Mouse (Mus musculus) E14TG2a.4 (cell line): ENCODE data around the gene Tacr1.

Experiments
- CTCF ChIP-seq: conservative IDR thresholded peaks from 2 replicates; pipeline ENCODE4 v1.5.1; 2014; ENCODE audit warnings: low read length
- NANOG ChIP-seq: IDR thresholded peaks from 2 replicates; pipeline ENCODE4 v1.6.1; 2014; ENCODE audit warnings: borderline replicate concordance, low read length, mixed read lengths

DNA sequence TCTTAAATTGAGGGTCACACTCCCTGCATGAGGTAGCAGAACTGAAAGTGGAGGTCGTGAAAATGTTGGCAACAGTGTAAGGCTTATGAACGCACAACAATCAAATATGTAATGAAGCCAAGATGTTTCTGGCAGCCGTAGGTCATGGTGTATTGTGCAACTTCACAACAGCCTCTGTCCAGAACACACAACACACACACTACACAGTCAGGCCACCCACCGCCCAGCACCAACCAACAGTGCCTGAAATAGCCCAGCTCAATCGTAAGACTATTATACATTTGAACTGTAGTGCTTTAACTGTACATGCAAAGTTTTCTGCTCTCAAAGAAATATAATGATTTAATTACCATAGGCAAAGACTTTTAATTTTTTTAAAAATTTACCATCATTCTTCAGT, 120.4 kb downstream of the Tacr1 start:
- TF ChIP-seq CTCF (no peak), NANOG (no peak)
